Mouse (Mus musculus): Measurements from ENCODE around the gene Tsc22d3.

The Tsc22d3 gene

DNA sequence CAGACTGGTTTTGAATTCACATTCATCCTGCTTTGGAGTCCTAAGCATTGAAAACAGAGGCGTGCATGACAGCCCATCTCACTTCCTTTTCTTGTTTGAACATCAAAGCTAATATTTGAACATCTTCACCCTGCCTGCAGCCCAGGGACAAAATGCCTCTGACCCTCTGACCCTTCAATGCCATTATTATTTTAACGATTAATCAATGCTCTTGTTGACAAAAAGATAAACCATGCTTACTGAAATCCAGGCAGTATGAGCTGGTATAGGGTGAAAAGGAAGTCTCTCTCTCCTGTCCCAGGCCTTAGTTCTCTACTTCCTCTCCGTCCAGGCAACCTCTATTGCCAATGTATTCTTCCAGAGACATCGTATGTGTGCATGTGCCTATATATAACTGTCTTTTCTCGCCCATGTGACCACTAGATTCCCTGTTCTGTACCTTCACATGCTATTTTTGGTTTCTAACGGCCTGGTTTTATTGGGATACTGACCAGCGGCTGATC is 106.9 kb downstream of the Tsc22d3 start:
- DNase-seq = no peak

DNA sequence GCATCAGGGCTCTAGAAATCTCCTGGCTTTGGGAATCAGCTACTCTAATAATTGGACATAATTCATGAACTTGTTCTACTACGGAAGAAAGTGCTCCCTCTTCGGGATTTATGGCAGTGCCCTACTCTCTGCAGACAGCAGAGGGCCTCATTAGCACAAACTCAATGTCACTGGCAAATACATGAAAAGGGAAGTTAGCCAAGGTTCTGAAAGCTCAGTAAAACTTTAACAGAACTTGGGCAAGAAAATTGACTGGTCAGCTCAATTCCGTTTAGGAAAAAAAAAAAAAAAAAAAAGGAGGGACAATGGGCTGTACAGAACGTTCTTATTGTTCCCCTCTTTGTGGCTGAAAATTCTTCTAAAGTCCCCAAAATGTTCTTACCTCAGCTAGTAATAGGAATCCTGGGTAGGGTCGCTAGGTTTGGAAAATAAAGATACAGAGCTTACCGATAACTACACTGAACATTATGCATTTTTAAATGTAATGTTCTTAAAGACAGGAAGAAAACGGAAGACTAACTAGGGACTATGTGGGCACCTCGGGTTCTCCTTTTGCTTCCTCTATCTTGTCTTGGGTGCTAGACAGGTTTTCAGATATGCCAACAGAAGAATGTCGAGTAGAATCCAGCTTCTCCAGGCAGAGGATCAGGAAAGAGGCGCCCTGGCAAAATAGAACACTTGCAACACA is 108.4 kb downstream of the Tsc22d3 start:
- DNase-seq = peak; percentile 82

DNA sequence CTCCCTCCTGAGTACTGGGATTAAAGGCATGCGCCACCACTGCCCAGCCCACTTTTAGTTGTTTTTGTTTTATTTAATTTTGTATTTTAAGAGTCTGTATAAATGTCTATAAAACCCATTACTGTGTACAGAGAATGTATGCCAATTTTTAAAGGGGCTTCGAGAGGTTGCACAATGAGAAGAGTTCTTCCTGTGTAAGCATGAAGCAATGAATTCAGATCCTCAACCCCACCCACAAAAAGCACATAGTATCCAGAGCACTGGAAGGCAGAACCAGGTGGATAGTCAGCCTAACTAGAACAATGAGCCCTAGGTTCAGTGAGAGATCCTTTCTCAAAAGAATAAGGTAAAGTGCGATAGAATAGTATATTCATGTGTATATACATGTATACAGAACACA is 110.3 kb downstream of the Tsc22d3 start:
- DNase-seq = no peak
